Mouse (Mus musculus) midbrain, embryonic 10.5 days (tissue): ENCODE results near the gene Aadac. TPM values are rescaled to one million over a fixed set of nuclear protein-coding genes. Genes with fewer than 3 reads are reported as not detected.

ENCODE experiments used
- DNase-seq: peaks from one replicate; pipeline ENCODE4 v3.0.0-alpha.2; 2017; ENCODE audit warnings: low spot score
- H3K27ac ChIP-seq: fragments of 300-500 bp; sonication (generic); replicated peaks from 2 replicates; pipeline ENCODE4 v1.5.1; 2016; ENCODE audit warnings: mild to moderate bottlenecking
- H3K27me3 ChIP-seq: fragments of 300-500 bp; sonication (generic); 2 replicates; pipeline ENCODE4 v1.6.1; 2016; ENCODE audit warnings: low read depth, mild to moderate bottlenecking; ENCODE audit not compliant: poor library complexity, severe bottlenecking
- H3K36me3 ChIP-seq: fragments of 300-500 bp; sonication (generic); 2 replicates; pipeline ENCODE4 v1.6.1; 2016; ENCODE audit warnings: mild to moderate bottlenecking, moderate library complexity
- H3K4me1 ChIP-seq: fragments of 300-500 bp; sonication (generic); 2 replicates; pipeline ENCODE4 v1.6.1; 2016
- H3K4me3 ChIP-seq: fragments of 300-500 bp; sonication (generic); 2 replicates; pipeline ENCODE4 v1.5.1; 2016; ENCODE audit warnings: mild to moderate bottlenecking, moderate library complexity
- H3K9me3 ChIP-seq: fragments of 300-500 bp; sonication (generic); replicated peaks from 2 replicates; pipeline ENCODE4 v1.6.1; 2016; ENCODE audit warnings: mild to moderate bottlenecking
- WGBS: fragments of 180-500 bp; shearing (Covaris S2); methylation state at CpG from one replicate; pipeline ENCODE4 v1.1.7; 2016; 5-methylcytosine and 5-hydroxymethylcytosine counted together
- polyA plus RNA-seq: library from polyadenylated mRNA; unstranded; fragments of >200 nt; fragmentation: Nextera tagmentation; extraction: Ambion mirVana; gene quantifications from 2 replicates; pipeline ENCODE4 v1.2.1, GENCODE M21; 2016

The Aadac gene
- not detected in 2 replicates for polyA plus RNA-seq

GRCm38 (mm10) chr3:60025417-60025816 lies at the start of gene Aadac:
Gene Aadac, plus strand, starts transcription at chr3:60025717.
- 77% methylated on average over 1 of the region's 1 CpGs for WGBS
- no peaks in the 10 kb centered on the region for H3K27me3 ChIP-seq
- no peaks in the 10 kb centered on the region for H3K36me3 ChIP-seq
- no peak within 1 kb of the TSS for H3K4me3 ChIP-seq
- no peak within 1 kb of the TSS for H3K27ac ChIP-seq
- no peak for DNase-seq
- H3K4me1 ChIP-seq, result no peaks in the 10 kb centered on the region
- no peaks in the 10 kb centered on the region for H3K9me3 ChIP-seq

- no peak for DNase-seq
- Histone ChIP-seq H3K27ac (no peak overlapping the region), H3K36me3 (no peaks in the 10 kb centered on the region), H3K4me1 (no peaks in the 10 kb centered on the region), H3K4me3 (no peak overlapping the region), H3K9me3 (no peaks in the 10 kb centered on the region), H3K27me3 (no peaks in the 10 kb centered on the region)
Measured at GRCm38 (mm10) chr3:60003622-60004021, 21.9 kb upstream of the Aadac start.

- no peaks in the 10 kb centered on the region for H3K9me3 ChIP-seq
- no peak within 1 kb of the TSS for H3K27ac ChIP-seq
- H3K36me3 ChIP-seq, result no peaks in the 10 kb centered on the region
- H3K4me3 ChIP-seq, result no peak within 1 kb of the TSS
- no peaks in the 10 kb centered on the region for H3K4me1 ChIP-seq
- WGBS, result 76% methylated on average over 1 of the region's 1 CpGs
- DNase-seq, result no peak
- H3K27me3 ChIP-seq, result no peaks in the 10 kb centered on the region
Measured at GRCm38 (mm10) chr3:60006443-60006842, 19.1 kb upstream of the Aadac start, which contains the start of gene Aadacl2. Gene Aadacl2, plus strand, starts transcription at chr3:60006743.

- no peaks in the 10 kb centered on the region for H3K9me3 ChIP-seq
- H3K27ac ChIP-seq, result no peak overlapping the region
- WGBS, result 88% methylated on average over 4 of the region's 4 CpGs
- no peaks in the 10 kb centered on the region for H3K4me1 ChIP-seq
- DNase-seq, result no peak
- no peak overlapping the region for H3K4me3 ChIP-seq
- H3K27me3 ChIP-seq, result no peaks in the 10 kb centered on the region
- no peaks in the 10 kb centered on the region for H3K36me3 ChIP-seq
Measured at GRCm38 (mm10) chr3:60031511-60031910, 6.0 kb downstream of the Aadac start.

- H3K27ac ChIP-seq, result no peak overlapping the region
- WGBS, result 88% methylated on average over 3 of the region's 3 CpGs
- no peak overlapping the region for H3K4me3 ChIP-seq
Measured at GRCm38 (mm10) chr3:60046221-60046913, 20.9 kb downstream of the Aadac start.

GRCm38 (mm10) chr3:60053231-60053927 lies 27.9 kb downstream of the Aadac start:
- no peaks in the 10 kb centered on the region for H3K9me3 ChIP-seq
- no peaks in the 10 kb centered on the region for H3K27me3 ChIP-seq
- no peaks in the 10 kb centered on the region for H3K36me3 ChIP-seq
- WGBS, result 86% methylated on average over 3 of the region's 3 CpGs
- H3K27ac ChIP-seq, result no peak overlapping the region
- H3K4me1 ChIP-seq, result no peaks in the 10 kb centered on the region
- H3K4me3 ChIP-seq, result no peak overlapping the region
- DNase-seq, result no peak

More at GRCm38 (mm10) chr3:60046221-60046913, 20.9 kb downstream of the Aadac start:
- Histone ChIP-seq H3K9me3 (no peaks in the 10 kb centered on the region), H3K27me3 (no peaks in the 10 kb centered on the region), H3K36me3 (no peaks in the 10 kb centered on the region), H3K4me1 (no peaks in the 10 kb centered on the region)
- no peak for DNase-seq

GRCm38 (mm10) chr3:60053931-60054330 lies 28.4 kb downstream of the Aadac start:
- no peaks in the 10 kb centered on the region for H3K36me3 ChIP-seq
- no peaks in the 10 kb centered on the region for H3K27me3 ChIP-seq
- WGBS, result 87% methylated on average over 2 of the region's 2 CpGs
- no peak for DNase-seq
- H3K27ac ChIP-seq, result no peak overlapping the region
- H3K9me3 ChIP-seq, result no peaks in the 10 kb centered on the region
- H3K4me3 ChIP-seq, result no peak overlapping the region
- no peaks in the 10 kb centered on the region for H3K4me1 ChIP-seq

GRCm38 (mm10) chr3:60056451-60056850 lies 30.9 kb downstream of the Aadac start:
- Histone ChIP-seq H3K27me3 (no peaks in the 10 kb centered on the region), H3K9me3 (no peaks in the 10 kb centered on the region), H3K4me1 (no peaks in the 10 kb centered on the region), H3K36me3 (no peaks in the 10 kb centered on the region), H3K4me3 (no peak overlapping the region), H3K27ac (no peak overlapping the region)
- DNase-seq, result no peak
- WGBS, result 30% methylated on average over 3 of the region's 3 CpGs

GRCm38 (mm10) chr3:60057070-60057808 lies 31.7 kb downstream of the Aadac start:
- DNase-seq, result no peak
- Histone ChIP-seq H3K9me3 (no peaks in the 10 kb centered on the region), H3K27ac (no peak overlapping the region), H3K36me3 (no peaks in the 10 kb centered on the region), H3K27me3 (no peaks in the 10 kb centered on the region), H3K4me3 (no peak overlapping the region), H3K4me1 (no peaks in the 10 kb centered on the region)
- WGBS, result 89% methylated on average over 2 of the region's 2 CpGs

- Histone ChIP-seq H3K27me3 (no peaks in the 10 kb centered on the region), H3K4me3 (no peak overlapping the region), H3K9me3 (no peaks in the 10 kb centered on the region), H3K27ac (no peak overlapping the region), H3K4me1 (no peaks in the 10 kb centered on the region), H3K36me3 (no peaks in the 10 kb centered on the region)
- WGBS, result 80% methylated on average over 1 of the region's 1 CpGs
- no peak for DNase-seq
Measured at GRCm38 (mm10) chr3:60057809-60058082, 32.2 kb downstream of the Aadac start.

- no peaks in the 10 kb centered on the region for H3K9me3 ChIP-seq
- H3K36me3 ChIP-seq, result no peaks in the 10 kb centered on the region
- H3K27ac ChIP-seq, result no peak overlapping the region
- 89% methylated on average over 1 of the region's 1 CpGs for whole genome bisulfite sequencing
- no peaks in the 10 kb centered on the region for H3K27me3 ChIP-seq
- H3K4me1 ChIP-seq, result 0 out of 2 replicates have a peak, but pooled peaks cover 5% of the 10 kb centered on the region
- no peak overlapping the region for H3K4me3 ChIP-seq
- DNase-seq, result no peak
Measured at GRCm38 (mm10) chr3:60078883-60079415, 53.4 kb downstream of the Aadac start.

- Histone ChIP-seq H3K4me1 (0 out of 2 replicates have a peak, but pooled peaks cover 5% of the 10 kb centered on the region), H3K27ac (no peak overlapping the region), H3K36me3 (no peaks in the 10 kb centered on the region), H3K27me3 (no peaks in the 10 kb centered on the region), H3K4me3 (no peak overlapping the region), H3K9me3 (no peaks in the 10 kb centered on the region)
- DNase-seq, result no peak
- 81% methylated on average over 4 of the region's 4 CpGs for WGBS
Measured at GRCm38 (mm10) chr3:60080572-60080971, 55.1 kb downstream of the Aadac start.

GRCm38 (mm10) chr3:60081648-60082047 lies 56.1 kb downstream of the Aadac start, which contains the start of gene Sucnr1:
Gene Sucnr1, plus strand, starts transcription at chr3:60081869.
- H3K4me3 ChIP-seq, result no peak within 1 kb of the TSS
- no peak for DNase-seq
- no peaks in the 10 kb centered on the region for H3K27me3 ChIP-seq
- H3K27ac ChIP-seq, result no peak within 1 kb of the TSS
- WGBS, result 67% methylated on average over 4 of the region's 4 CpGs
- 0 out of 2 replicates have a peak, but pooled peaks cover 5% of the 10 kb centered on the region for H3K4me1 ChIP-seq
- no peaks in the 10 kb centered on the region for H3K36me3 ChIP-seq
- no peaks in the 10 kb centered on the region for H3K9me3 ChIP-seq
